Mouse (Mus musculus): ENCODE data around the gene Slamf6. TPM values are rescaled to one million over a fixed set of nuclear protein-coding genes. Genes with fewer than 3 reads are reported as not detected.
"Not testable (repeated sequence)": the region's sequence is repeated elsewhere in the genome, so short reads cannot be mapped to it uniquely, and the experiment has no call there.

Slamf6 gene
- polyA plus RNA-seq (2016; fragmentation: Nextera tagmentation; extraction: Ambion mirVana): not detected in 2 replicates

GRCm38 (mm10) chr1:171917305-171918039 is at the start of gene Slamf6:
Gene Slamf6 (plus strand): TSS chr1:171917515.
- no peaks in the 10 kb centered on the region for H3K27me3 ChIP-seq (replicated peaks)
- 55% methylated on average over 14 of the region's 14 CpGs for WGBS
- 0 out of 2 replicates have a peak, but pooled peaks cover 5% of the 10 kb centered on the region for H3K9me3 ChIP-seq (replicated peaks)
- 0 out of 2 replicates have a peak, but pooled peaks cover 6% of the 10 kb centered on the region for H3K4me1 ChIP-seq (replicated peaks)
- no peaks in the 10 kb centered on the region for H3K36me3 ChIP-seq
- H3K27ac ChIP-seq (ENCODE audit: poor library complexity, severe bottlenecking): no peak within 1 kb of the TSS
- no peak for ATAC-seq (ENCODE audit: insufficient number of reproducible peaks, low FRiP score)
- peak within 1 kb of the TSS; percentile 58 for H3K4me2 ChIP-seq
- no peak within 1 kb of the TSS for H3K9ac ChIP-seq
- H3K4me3 ChIP-seq: peak within 1 kb of the TSS; percentile 28

- Histone ChIP-seq H3K9me3 (replicated peaks) (no peaks in the 10 kb centered on the region; the same call in 1 of the 2 replicates), H3K4me1 (replicated peaks) (no peaks in the 10 kb centered on the region), H3K4me2 (no peak overlapping the region), H3K9ac (no peak overlapping the region), H3K36me3 (no peaks in the 10 kb centered on the region), H3K27ac (ENCODE audit: poor library complexity, severe bottlenecking) (no peak overlapping the region), H3K27me3 (replicated peaks) (no peaks in the 10 kb centered on the region), H3K4me3 (no peak overlapping the region)
- no peak for ATAC-seq (ENCODE audit: insufficient number of reproducible peaks, low FRiP score)
- WGBS: 73% methylated on average over 1 of the region's 1 CpGs
Observed at GRCm38 (mm10) chr1:171886989-171887388, 30.3 kb upstream of the Slamf6 start.

- H3K4me1 ChIP-seq (replicated peaks); H3K4me2 ChIP-seq; H3K4me3 ChIP-seq; H3K36me3 ChIP-seq; H3K27ac ChIP-seq (ENCODE audit: poor library complexity, severe bottlenecking); ATAC-seq (ENCODE audit: insufficient number of reproducible peaks, low FRiP score); H3K9ac ChIP-seq; H3K9me3 ChIP-seq (replicated peaks); H3K27me3 ChIP-seq (replicated peaks): not testable (repeated sequence)
- 77% methylated on average over 5 of the region's 5 CpGs for WGBS
Observed at GRCm38 (mm10) chr1:171895364-171895763, 22.0 kb upstream of the Slamf6 start, which contains the start of gene Gm10521. Gene Gm10521 (plus strand): TSS chr1:171895664.

- Histone ChIP-seq H3K36me3 (no peaks in the 10 kb centered on the region), H3K9me3 (replicated peaks) (peaks cover 10% of the 10 kb centered on the region), H3K4me3 (no peak overlapping the region), H3K4me1 (replicated peaks) (no peaks in the 10 kb centered on the region), H3K4me2 (no peak overlapping the region), H3K9ac (no peak overlapping the region), H3K27ac (ENCODE audit: poor library complexity, severe bottlenecking) (no peak overlapping the region), H3K27me3 (replicated peaks) (no peaks in the 10 kb centered on the region)
- ATAC-seq (ENCODE audit: insufficient number of reproducible peaks, low FRiP score): no peak
- 69% methylated on average over 1 of the region's 1 CpGs for WGBS
Observed at GRCm38 (mm10) chr1:171904011-171904410, 13.3 kb upstream of the Slamf6 start.

GRCm38 (mm10) chr1:171915638-171916458 is 1.5 kb upstream of the Slamf6 start:
- no peak overlapping the region for H3K9ac ChIP-seq
- no peak for ATAC-seq (ENCODE audit: insufficient number of reproducible peaks, low FRiP score)
- H3K4me2 ChIP-seq: no peak overlapping the region
- no peak overlapping the region for H3K27ac ChIP-seq (ENCODE audit: poor library complexity, severe bottlenecking)
- H3K4me1 ChIP-seq (replicated peaks): 0 out of 2 replicates have a peak, but pooled peaks cover 6% of the 10 kb centered on the region
- no peaks in the 10 kb centered on the region for H3K36me3 ChIP-seq
- no peak overlapping the region for H3K4me3 ChIP-seq
- H3K27me3 ChIP-seq (replicated peaks): no peaks in the 10 kb centered on the region
- WGBS: 75% methylated on average over 13 of the region's 13 CpGs
- H3K9me3 ChIP-seq (replicated peaks): peaks cover 17% of the 10 kb centered on the region

- Histone ChIP-seq H3K4me3 (peak overlapping the region; percentile 28), H3K4me1 (replicated peaks) (0 out of 2 replicates have a peak, but pooled peaks cover 6% of the 10 kb centered on the region), H3K9ac (no peak overlapping the region), H3K27me3 (replicated peaks) (no peaks in the 10 kb centered on the region), H3K27ac (ENCODE audit: poor library complexity, severe bottlenecking) (no peak overlapping the region), H3K9me3 (replicated peaks) (no peaks in the 10 kb centered on the region), H3K36me3 (no peaks in the 10 kb centered on the region), H3K4me2 (peak overlapping the region; percentile 58)
- ATAC-seq (ENCODE audit: insufficient number of reproducible peaks, low FRiP score): no peak
- WGBS: 60% methylated on average over 12 of the region's 12 CpGs
Observed at GRCm38 (mm10) chr1:171918136-171918920, 1.0 kb downstream of the Slamf6 start.

GRCm38 (mm10) chr1:171919193-171919592 is 1.9 kb downstream of the Slamf6 start:
- no peak for ATAC-seq (ENCODE audit: insufficient number of reproducible peaks, low FRiP score)
- H3K4me1 ChIP-seq (replicated peaks): 0 out of 2 replicates have a peak, but pooled peaks cover 6% of the 10 kb centered on the region
- 88% methylated on average over 5 of the region's 5 CpGs for WGBS
- H3K27ac ChIP-seq (ENCODE audit: poor library complexity, severe bottlenecking): no peak overlapping the region
- H3K9ac ChIP-seq: no peak overlapping the region
- no peaks in the 10 kb centered on the region for H3K36me3 ChIP-seq
- no peak overlapping the region for H3K4me3 ChIP-seq
- no peaks in the 10 kb centered on the region for H3K27me3 ChIP-seq (replicated peaks)
- no peaks in the 10 kb centered on the region for H3K9me3 ChIP-seq (replicated peaks)
- no peak overlapping the region for H3K4me2 ChIP-seq

- Histone ChIP-seq H3K4me1 (replicated peaks) (0 out of 2 replicates have a peak, but pooled peaks cover 6% of the 10 kb centered on the region), H3K9ac (no peak overlapping the region), H3K4me3 (no peak overlapping the region), H3K36me3 (no peaks in the 10 kb centered on the region), H3K27ac (ENCODE audit: poor library complexity, severe bottlenecking) (no peak overlapping the region), H3K4me2 (no peak overlapping the region), H3K9me3 (replicated peaks) (no peaks in the 10 kb centered on the region), H3K27me3 (replicated peaks) (no peaks in the 10 kb centered on the region)
- no peak for ATAC-seq (ENCODE audit: insufficient number of reproducible peaks, low FRiP score)
- WGBS: 79% methylated on average over 6 of the region's 6 CpGs
Observed at GRCm38 (mm10) chr1:171919901-171920510, 2.7 kb downstream of the Slamf6 start.

GRCm38 (mm10) chr1:171920989-171921621 is 3.8 kb downstream of the Slamf6 start:
- WGBS: 70% methylated on average over 9 of the region's 9 CpGs
- no peak overlapping the region for H3K27ac ChIP-seq (ENCODE audit: poor library complexity, severe bottlenecking)
- ATAC-seq (ENCODE audit: insufficient number of reproducible peaks, low FRiP score): no peak

GRCm38 (mm10) chr1:171921641-171922040 is 4.3 kb downstream of the Slamf6 start:
- Histone ChIP-seq H3K27ac (ENCODE audit: poor library complexity, severe bottlenecking) (no peak overlapping the region), H3K4me3 (no peak overlapping the region), H3K9me3 (replicated peaks) (no peaks in the 10 kb centered on the region), H3K36me3 (no peaks in the 10 kb centered on the region), H3K27me3 (replicated peaks) (no peaks in the 10 kb centered on the region), H3K4me1 (replicated peaks) (0 out of 2 replicates have a peak, but pooled peaks cover 6% of the 10 kb centered on the region), H3K4me2 (no peak overlapping the region), H3K9ac (no peak overlapping the region)
- ATAC-seq (ENCODE audit: insufficient number of reproducible peaks, low FRiP score): no peak
- 62% methylated on average over 2 of the region's 2 CpGs for whole genome bisulfite sequencing

More at GRCm38 (mm10) chr1:171920989-171921621, 3.8 kb downstream of the Slamf6 start:
- H3K4me2 ChIP-seq: no peak overlapping the region
- no peaks in the 10 kb centered on the region for H3K36me3 ChIP-seq
- 0 out of 2 replicates have a peak, but pooled peaks cover 6% of the 10 kb centered on the region for H3K4me1 ChIP-seq (replicated peaks)
- no peaks in the 10 kb centered on the region for H3K9me3 ChIP-seq (replicated peaks)
- no peak overlapping the region for H3K4me3 ChIP-seq
- no peaks in the 10 kb centered on the region for H3K27me3 ChIP-seq (replicated peaks)
- H3K9ac ChIP-seq: no peak overlapping the region
